Mouse (Mus musculus): ENCODE measurements around the gene Amd1. TPM values are rescaled to one million over a fixed set of nuclear protein-coding genes. Genes with fewer than 3 reads are reported as not detected.

The Amd1 gene
- total RNA-seq, 1 experiment, result 126 TPM

- TF ChIP-seq HCFC1 (IDR thresholded peaks at IDR 0.05; ENCODE audit: borderline replicate concordance, insufficient read depth, low read length) (no peak), CHD2 (IDR thresholded peaks at IDR 0.05; ENCODE audit: low read depth, low read length) (no peak), MAFK (IDR thresholded peaks at IDR 0.05; ENCODE audit: insufficient read depth, low read depth, low read length) (no peak), ZNF384 (IDR thresholded peaks at IDR 0.05; ENCODE audit: low read depth, low read length) (0 out of 2 replicates have a peak, but pooled peaks have one; percentile 16)
Observed at GRCm38 (mm10) chr10:40320306-40320705, 18.3 kb upstream of the Amd1 start.

GRCm38 (mm10) chr10:40316841-40317585, 15.0 kb upstream of the Amd1 start:
- Histone ChIP-seq H3K36me3 (ENCODE audit: control insufficient read depth, insufficient read depth, low read length, poor library complexity, severe bottlenecking) (no peaks in the 10 kb centered on the region), H3K9me3 (ENCODE audit: control insufficient read depth, insufficient read depth, low read depth, low read length) (0 out of 2 replicates have a peak, but pooled peaks cover 2% of the 10 kb centered on the region), H3K4me3 (ENCODE audit: insufficient read depth in 1 of 2, low read depth in 1 of 2, low read length in 2 of 2, poor library complexity in 1 of 2, severe bottlenecking in 1 of 2) (no peak overlapping the region), H3K9ac (ENCODE audit: insufficient read depth, low read depth, low read length, poor library complexity, severe bottlenecking) (no peak overlapping the region), H3K27ac (ENCODE audit: insufficient read depth, low read depth, low read length, poor library complexity, severe bottlenecking) (no peak overlapping the region), H3K4me1 (ENCODE audit: control insufficient read depth in 2 of 2, insufficient read depth in 2 of 2, low read length in 2 of 2, poor library complexity in 1 of 2) (no peaks in the 10 kb centered on the region)
- no peak for DNase-seq (ENCODE audit: low read depth, low spot score)
- in situ Hi-C loops (cut with MboI; ENCODE audit: low sequenced_read_pairs in 2 of 2, unreplicated experiment in 2 of 2), result no loop called here
- TF ChIP-seq CHD2 (IDR thresholded peaks at IDR 0.05; ENCODE audit: low read depth, low read length) (no peak), MAFK (IDR thresholded peaks at IDR 0.05; ENCODE audit: insufficient read depth, low read depth, low read length) (no peak), HCFC1 (IDR thresholded peaks at IDR 0.05; ENCODE audit: borderline replicate concordance, insufficient read depth, low read length) (no peak), ZNF384 (IDR thresholded peaks at IDR 0.05; ENCODE audit: low read depth, low read length) (no peak), ZC3H11A (IDR thresholded peaks at IDR 0.05; ENCODE audit: borderline replicate concordance, low read depth, low read length) (no peak)

More at GRCm38 (mm10) chr10:40320306-40320705, 18.3 kb upstream of the Amd1 start:
- H3K27ac ChIP-seq (ENCODE audit: insufficient read depth, low read depth, low read length, poor library complexity, severe bottlenecking), result no peak overlapping the region
- H3K4me3 ChIP-seq (ENCODE audit: insufficient read depth in 1 of 2, low read depth in 1 of 2, low read length in 2 of 2, poor library complexity in 1 of 2, severe bottlenecking in 1 of 2), result no peak overlapping the region
- H3K4me1 ChIP-seq (ENCODE audit: control insufficient read depth in 2 of 2, insufficient read depth in 2 of 2, low read length in 2 of 2, poor library complexity in 1 of 2), result no peaks in the 10 kb centered on the region
- H3K9ac ChIP-seq (ENCODE audit: insufficient read depth, low read depth, low read length, poor library complexity, severe bottlenecking), result no peak overlapping the region
- H3K9me3 ChIP-seq (ENCODE audit: control insufficient read depth, insufficient read depth, low read depth, low read length), result 0 out of 2 replicates have a peak, but pooled peaks cover 2% of the 10 kb centered on the region
- no peak for DNase-seq (ENCODE audit: low read depth, low spot score)
- no peaks in the 10 kb centered on the region for H3K36me3 ChIP-seq (ENCODE audit: control insufficient read depth, insufficient read depth, low read length, poor library complexity, severe bottlenecking)
- in situ Hi-C loops (cut with MboI; ENCODE audit: low sequenced_read_pairs in 2 of 2, unreplicated experiment in 2 of 2), result no loop called here

- H3K4me1 ChIP-seq (ENCODE audit: control insufficient read depth in 2 of 2, insufficient read depth in 2 of 2, low read length in 2 of 2, poor library complexity in 1 of 2), result peaks cover 2% of the 10 kb centered on the region in 2 experiments; a peak in 2 of 4 replicates
- no peak overlapping the region for H3K27ac ChIP-seq (ENCODE audit: insufficient read depth, low read depth, low read length, poor library complexity, severe bottlenecking)
- in situ Hi-C loops (cut with MboI; ENCODE audit: low sequenced_read_pairs in 2 of 2, unreplicated experiment in 2 of 2), result no loop called here
- H3K4me3 ChIP-seq (ENCODE audit: insufficient read depth in 1 of 2, low read depth in 1 of 2, low read length in 2 of 2, poor library complexity in 1 of 2, severe bottlenecking in 1 of 2), result no peak overlapping the region
- no peak for DNase-seq (ENCODE audit: low read depth, low spot score)
- H3K9me3 ChIP-seq (ENCODE audit: control insufficient read depth, insufficient read depth, low read depth, low read length), result no peaks in the 10 kb centered on the region
- TF ChIP-seq ZNF384 (IDR thresholded peaks at IDR 0.05; ENCODE audit: low read depth, low read length) (no peak), ZC3H11A (IDR thresholded peaks at IDR 0.05; ENCODE audit: borderline replicate concordance, low read depth, low read length) (no peak), MAFK (IDR thresholded peaks at IDR 0.05; ENCODE audit: insufficient read depth, low read depth, low read length) (no peak), HCFC1 (IDR thresholded peaks at IDR 0.05; ENCODE audit: borderline replicate concordance, insufficient read depth, low read length) (no peak), CHD2 (IDR thresholded peaks at IDR 0.05; ENCODE audit: low read depth, low read length) (no peak)
- no peaks in the 10 kb centered on the region for H3K36me3 ChIP-seq (ENCODE audit: control insufficient read depth, insufficient read depth, low read length, poor library complexity, severe bottlenecking)
- H3K9ac ChIP-seq (ENCODE audit: insufficient read depth, low read depth, low read length, poor library complexity, severe bottlenecking), result no peak overlapping the region
Observed at GRCm38 (mm10) chr10:40312781-40313180, 10.8 kb upstream of the Amd1 start.

- Histone ChIP-seq H3K27ac (ENCODE audit: insufficient read depth, low read depth, low read length, poor library complexity, severe bottlenecking) (no peak overlapping the region), H3K9ac (ENCODE audit: insufficient read depth, low read depth, low read length, poor library complexity, severe bottlenecking) (no peak overlapping the region), H3K4me1 (ENCODE audit: control insufficient read depth in 2 of 2, insufficient read depth in 2 of 2, low read length in 2 of 2, poor library complexity in 1 of 2) (peaks cover 2% of the 10 kb centered on the region in 2 experiments; a peak in 2 of 4 replicates), H3K4me3 (ENCODE audit: insufficient read depth in 1 of 2, low read depth in 1 of 2, low read length in 2 of 2, poor library complexity in 1 of 2, severe bottlenecking in 1 of 2) (0 out of 4 replicates have a peak overlapping the region, but pooled peaks of 1 of the 2 experiments have one; percentile 13), H3K9me3 (ENCODE audit: control insufficient read depth, insufficient read depth, low read depth, low read length) (no peaks in the 10 kb centered on the region), H3K36me3 (ENCODE audit: control insufficient read depth, insufficient read depth, low read length, poor library complexity, severe bottlenecking) (no peaks in the 10 kb centered on the region)
- TF ChIP-seq ZC3H11A (IDR thresholded peaks at IDR 0.05; ENCODE audit: borderline replicate concordance, low read depth, low read length), result no peak
- TF ChIP-seq CHD2 (IDR thresholded peaks at IDR 0.05; ENCODE audit: low read depth, low read length), result no peak
- no peak for TF ChIP-seq MAFK (IDR thresholded peaks at IDR 0.05; ENCODE audit: insufficient read depth, low read depth, low read length)
- DNase-seq (ENCODE audit: low read depth, low spot score), result peak; percentile 65
- in situ Hi-C loops (cut with MboI; ENCODE audit: low sequenced_read_pairs in 2 of 2, unreplicated experiment in 2 of 2), result loop anchor here in 1 of 2 experiments (10.0 kb wide), 1 partner anchor 215 kb away; no protein-coding TSS in a partner anchor
Observed at GRCm38 (mm10) chr10:40309884-40310635, 8.1 kb upstream of the Amd1 start.

All from ES-E14 (cell line).